Mouse (Mus musculus) cerebellum, adult 9-11 months (tissue): ENCODE results near the gene Vkorc1.
"Not testable (repeated sequence)": the region's sequence is repeated elsewhere in the genome, so short reads cannot be mapped to it uniquely, and the experiment has no call there.

Experiments
- DNase-seq: peaks from one replicate; pipeline ENCODE4 v3.0.0; 2022

Vkorc1 gene

DNA sequence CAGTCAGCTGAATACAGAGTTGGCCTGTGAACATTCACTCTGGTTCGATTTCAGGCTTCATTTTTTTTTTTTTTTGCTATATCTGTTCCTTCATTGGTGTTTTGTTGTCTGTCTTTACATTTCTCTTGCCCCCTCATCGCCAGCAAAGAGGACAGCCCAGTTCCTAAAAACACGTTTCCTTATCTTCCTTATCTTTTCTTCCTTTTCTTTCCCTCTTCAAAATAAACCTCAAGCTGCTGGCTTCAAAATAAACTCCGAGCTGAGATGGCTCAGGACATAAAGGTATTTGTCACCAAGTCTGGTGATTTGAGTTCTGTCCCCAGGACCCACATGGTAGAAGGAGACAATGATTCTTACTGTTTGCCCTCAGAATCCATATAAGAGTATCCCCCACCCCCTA, 17.5 kb upstream of the Vkorc1 start:
- no peak for DNase-seq

DNA sequence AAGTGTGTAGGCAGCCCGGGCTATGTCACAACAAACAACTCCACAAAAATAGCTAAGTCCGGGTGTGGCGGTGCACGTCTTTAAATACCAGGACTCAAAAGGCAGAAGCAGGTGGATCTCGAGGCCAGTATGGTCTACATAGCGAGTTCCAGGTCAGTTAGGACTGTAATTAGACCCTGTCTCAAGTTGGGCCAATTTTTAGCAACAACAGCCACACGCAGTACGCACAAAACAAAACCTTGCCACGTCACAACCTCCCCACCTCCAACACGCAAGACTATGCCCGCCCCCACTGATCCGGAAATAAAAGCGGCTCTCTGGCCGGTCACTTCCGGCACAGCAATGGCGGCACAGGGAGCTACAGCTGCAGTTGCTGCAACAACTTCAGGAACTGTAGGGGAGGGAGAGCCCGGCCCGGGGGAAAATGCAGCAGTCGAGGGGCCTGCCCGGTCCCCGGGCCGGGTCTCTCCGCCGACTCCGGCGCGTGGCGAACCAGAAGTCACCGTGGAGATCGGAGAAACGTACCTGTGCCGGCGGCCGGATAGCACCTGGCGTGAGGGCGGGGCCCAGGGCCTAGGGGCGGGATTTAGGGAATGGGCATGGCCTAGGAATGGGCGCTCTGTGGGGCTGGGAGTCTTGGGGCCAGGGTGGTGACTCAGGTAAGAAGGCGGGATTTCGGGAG, 16.9 kb upstream of the Vkorc1 start, which contains the start of gene Kat8:
Gene Kat8, plus strand, starts transcription at position 327 of the 682 bp plus-strand sequence.
- peak; percentile 90 for DNase-seq

DNA sequence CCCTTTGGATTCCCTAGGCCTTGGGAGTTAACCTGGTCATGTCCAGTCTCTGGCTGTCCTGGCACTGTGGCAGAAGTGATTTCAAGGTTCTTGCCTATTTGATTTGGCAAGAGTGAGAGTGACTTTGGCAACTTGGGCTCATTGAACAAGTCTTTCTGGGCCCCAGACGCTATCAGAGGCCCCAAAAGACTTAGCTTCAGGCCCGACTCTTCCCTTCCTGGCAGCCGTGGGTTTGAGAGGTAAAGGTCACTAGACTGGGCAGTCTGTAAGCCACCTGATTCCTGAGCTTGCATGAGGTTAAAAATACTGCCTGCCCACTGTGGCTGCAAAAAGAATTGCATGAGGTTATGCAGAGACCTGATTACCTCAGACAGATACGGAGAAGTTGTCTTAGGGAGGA, 13.2 kb upstream of the Vkorc1 start:
- DNase-seq, result no peak

DNA sequence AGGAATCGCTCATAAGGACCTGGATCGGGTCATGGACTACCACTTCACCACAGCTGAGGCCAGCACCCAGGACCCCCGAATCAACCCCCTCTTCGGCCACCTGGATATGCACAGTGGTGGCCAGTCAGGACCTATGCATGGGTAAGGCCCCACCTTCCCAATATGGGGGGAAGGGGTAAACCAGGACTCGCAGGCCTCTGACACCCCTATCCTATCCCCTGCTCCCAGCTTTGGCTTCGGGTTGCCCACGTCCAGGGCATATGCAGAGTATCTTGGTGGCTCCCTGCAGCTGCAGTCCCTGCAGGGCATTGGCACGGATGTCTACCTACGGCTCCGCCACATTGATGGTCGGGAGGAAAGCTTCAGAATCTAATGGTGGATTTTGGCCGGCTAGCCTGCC, 12.5 kb upstream of the Vkorc1 start:
- peak; percentile 53 for DNase-seq

DNA sequence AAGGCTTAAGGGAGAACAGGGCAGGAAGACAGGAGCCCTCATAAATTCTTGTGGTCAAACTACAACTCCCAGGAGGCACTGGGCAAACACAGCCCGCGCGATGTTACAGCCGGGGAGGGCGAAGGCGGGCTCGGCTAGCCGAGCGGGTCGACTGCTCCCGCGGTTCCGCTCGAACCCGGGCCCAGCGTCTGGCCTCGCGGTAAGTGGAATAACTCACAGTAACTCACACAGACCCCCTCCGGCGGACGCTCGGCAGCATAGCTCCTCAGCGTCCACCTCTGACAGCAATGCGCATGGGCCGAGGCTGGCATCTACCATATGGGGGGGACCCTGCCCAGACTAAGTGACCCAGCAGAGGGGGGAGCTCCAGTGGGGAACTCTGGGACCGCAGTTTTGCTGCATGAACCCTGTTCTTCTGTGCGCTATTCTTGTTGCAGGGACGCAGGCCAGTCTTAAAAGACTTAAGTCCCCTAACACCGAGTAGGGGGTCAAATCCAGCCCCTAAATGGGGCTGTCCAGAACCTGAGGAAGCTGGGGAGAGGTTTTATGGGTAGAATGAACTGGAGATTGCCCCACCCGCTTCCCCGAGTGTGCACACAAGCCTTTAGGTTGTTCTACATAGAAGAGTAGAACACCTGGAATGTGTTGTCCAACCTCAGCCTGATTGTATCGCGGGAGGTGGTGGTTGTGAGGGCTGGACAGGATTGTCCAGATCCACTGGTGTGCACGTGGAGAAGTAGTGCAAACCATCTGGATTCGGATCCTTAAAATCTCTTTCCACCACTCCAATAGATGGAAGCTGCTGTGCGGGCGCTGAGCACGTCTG, 8.8 kb upstream of the Vkorc1 start, which contains the start of gene Bckdk:
Gene Bckdk, plus strand, starts transcription at position 112 of the 826 bp plus-strand sequence.
- DNase-seq, result peak; percentile 85

DNA sequence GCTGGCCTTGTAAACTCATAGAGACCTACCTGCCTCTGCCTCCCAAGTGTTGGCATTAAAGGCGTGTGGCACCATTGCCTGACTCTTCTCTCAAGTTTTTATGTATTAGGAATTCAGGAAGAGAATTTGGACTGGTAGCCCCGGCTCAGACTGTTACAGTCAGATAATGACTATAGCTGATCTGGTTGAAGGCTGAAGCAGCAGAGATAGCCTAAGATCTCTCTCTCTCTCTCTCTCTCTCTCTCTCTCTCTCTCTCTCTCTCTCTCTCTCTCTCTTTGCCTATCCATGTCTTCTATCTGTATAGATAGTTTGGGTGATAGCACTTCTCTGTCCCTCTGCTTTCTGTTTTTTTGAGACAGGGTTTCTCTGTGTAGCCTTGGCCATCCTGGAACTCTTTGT, 6.4 kb upstream of the Vkorc1 start:
- DNase-seq, result no peak

DNA sequence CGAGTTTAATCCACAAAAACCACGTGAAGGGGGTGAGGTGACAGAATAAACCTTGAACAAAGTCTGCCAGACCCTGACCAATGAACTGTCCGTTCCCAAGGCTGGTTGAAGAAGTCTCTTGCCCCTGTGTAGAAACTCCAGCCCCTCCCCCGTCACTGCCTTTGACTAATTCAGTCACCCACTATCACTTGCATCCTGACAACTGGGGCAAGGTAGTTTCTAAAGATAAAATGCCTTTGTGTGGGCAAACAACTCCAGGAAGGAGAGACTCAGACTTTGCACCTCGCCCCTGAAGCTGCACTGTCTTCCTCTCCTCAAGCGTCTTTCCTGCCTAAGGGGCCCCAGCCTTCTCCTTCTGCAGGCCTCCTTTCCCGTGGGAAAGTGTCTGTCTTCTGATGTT, 4.6 kb upstream of the Vkorc1 start:
- no peak for DNase-seq

DNA sequence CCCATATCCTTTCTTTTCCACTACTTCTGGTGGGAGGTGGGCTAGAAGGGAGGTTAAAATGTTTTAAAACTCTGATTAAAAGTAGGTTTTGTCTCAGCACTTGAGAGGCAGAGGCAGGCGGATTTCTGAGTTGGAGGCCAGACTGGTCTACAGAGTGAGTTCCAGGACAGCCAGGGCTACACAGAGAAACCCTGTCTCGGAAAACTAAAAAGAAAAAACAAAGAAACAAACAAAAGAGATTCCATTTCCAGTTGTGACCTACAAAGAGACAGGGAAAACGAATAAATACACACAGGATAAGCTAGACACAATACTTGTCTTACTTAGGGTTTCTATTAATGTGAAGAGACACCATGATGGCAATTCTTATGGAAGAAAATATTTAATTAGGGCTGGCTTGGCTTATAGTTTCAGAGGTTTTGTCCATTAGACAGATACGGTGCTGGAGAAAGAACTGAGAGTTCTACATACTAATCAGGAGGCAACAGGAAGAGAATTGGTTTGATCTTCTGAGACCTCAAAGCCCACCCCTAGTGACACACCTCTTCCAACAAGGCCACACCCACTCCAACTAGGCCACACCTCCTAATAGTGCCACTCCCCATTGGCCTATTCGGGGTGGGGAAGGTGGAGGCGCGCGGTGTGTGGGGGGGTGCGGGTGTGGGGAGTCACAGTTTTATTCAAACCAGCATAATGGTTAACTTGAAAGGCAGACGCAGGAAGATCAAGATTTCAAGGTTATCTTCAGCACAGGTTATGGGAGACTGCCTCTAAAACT, 3.0 kb upstream of the Vkorc1 start:
- DNase-seq, result no peak

DNA sequence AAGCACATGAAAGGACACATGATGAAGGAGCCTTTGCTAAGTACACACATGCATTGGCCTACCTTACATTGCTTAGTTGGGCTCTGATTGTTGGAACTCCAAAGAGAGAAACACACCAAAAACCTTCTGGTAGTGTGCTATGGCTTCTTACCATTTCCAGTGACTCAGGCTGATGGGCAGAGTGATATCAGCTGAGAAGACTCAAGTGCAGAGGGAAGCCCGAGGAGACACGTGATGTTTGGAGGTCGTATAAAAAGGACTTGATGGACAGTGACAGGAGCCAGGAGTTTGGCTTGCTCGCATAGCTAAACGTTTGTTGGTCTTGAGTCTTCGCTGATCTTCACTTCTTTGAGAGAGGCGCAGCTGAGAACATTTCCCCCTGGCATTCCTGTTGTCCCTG, 2.1 kb upstream of the Vkorc1 start:
- DNase-seq, result no peak

DNA sequence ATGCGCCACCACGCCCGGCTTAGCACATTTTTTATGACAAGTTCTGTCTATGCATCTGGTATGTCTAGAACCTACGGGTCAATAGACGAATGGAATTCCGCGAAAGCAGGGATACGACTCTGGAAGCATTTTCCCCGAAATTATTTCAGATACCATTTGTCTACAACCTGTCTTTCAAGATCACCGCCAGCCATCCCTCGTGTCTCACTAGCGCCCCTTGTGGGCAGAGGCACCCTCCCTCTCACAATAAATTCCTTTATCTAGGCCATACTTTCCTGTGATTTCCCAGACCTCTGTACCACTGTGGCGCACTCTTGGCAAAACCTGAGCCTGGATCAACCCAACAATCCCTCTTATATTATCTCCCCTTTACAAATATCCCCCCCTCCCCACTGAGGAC, 967 bp upstream of the Vkorc1 start:
- peak; percentile 77 for DNase-seq

DNA sequence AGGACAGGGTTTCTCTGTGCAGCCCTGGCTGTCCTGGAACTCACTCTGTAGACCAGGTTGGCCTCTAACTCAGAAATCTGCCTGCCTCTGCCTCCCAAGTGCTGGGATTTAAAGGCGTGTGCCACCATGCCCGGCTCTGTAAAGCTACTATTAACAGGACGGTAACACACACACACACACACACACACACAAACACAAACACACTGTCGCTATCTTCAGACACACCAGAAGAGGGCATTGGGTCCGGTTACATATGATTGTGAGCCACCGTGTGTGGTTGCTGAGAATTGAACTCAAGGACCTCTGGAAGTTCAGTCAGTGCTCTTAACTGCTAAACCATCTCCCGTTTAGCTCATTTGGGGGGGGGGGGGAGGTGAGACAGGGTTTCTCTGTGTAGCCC, 474 bp upstream of the Vkorc1 start:
- DNase-seq, result not testable (repeated sequence)

DNA sequence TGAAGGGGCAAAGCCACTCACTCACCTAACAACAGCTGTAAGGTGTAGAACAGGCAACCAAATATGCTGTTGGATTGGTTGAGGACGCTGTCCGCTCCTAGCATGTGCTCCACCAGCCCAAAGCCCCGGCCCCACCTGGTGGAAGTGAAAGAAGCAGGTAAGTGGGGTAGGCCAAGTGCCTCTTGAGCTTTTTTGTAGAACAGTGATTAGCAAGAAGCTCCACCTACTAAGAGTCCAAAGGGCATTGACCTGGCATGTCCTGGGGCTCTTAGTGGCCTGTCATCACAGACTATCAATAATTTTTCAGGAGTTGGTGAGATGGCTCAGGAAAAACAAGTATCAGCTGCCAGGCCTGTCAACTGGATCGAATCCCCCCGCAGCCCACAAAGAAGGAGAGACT, 937 bp downstream of the Vkorc1 start:
- peak; percentile 56 for DNase-seq

DNA sequence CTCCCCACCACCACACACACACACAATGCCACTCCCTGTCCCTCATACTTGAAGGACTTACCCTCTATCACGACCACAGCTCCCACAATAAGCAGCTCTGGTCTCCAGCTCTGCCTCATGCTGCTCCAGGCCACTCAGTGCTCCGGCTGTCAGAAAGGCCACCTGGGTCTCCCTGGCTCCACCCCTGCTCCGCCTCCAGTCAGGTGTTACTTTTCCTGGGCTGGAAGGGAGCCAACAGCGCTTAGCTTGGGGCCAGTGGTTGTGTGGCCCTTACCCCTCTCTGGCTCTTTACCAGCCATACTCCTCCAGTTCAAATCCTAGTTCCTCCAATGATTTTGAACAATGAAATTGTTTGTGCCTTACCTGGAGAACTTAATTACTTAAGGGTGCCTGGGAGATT, 4.6 kb downstream of the Vkorc1 start, which contains the start of gene Prss53:
Gene Prss53, minus strand, starts transcription at position 173 of the 400 bp plus-strand sequence.
- no peak for DNase-seq

DNA sequence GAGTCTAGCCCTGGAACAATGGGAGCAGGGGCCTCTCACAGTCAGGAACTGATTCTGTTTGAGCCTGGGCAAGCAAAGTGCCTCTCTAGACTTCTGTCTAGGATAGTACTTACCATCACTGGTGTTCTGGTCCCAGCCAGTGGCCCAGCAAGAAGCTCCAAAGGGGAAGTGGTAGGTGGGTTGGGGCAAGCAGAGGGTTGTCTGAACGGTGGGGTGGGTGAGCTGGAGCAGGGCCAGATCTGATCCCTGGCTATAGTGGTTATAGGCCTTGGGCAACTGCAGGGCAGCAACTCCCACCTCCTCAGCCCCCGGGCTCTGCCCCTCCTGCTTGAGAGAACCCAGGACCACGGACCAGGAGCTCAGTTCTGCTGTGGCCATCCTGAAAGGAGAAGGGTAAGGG, 6.6 kb downstream of the Vkorc1 start:
- no peak for DNase-seq

DNA sequence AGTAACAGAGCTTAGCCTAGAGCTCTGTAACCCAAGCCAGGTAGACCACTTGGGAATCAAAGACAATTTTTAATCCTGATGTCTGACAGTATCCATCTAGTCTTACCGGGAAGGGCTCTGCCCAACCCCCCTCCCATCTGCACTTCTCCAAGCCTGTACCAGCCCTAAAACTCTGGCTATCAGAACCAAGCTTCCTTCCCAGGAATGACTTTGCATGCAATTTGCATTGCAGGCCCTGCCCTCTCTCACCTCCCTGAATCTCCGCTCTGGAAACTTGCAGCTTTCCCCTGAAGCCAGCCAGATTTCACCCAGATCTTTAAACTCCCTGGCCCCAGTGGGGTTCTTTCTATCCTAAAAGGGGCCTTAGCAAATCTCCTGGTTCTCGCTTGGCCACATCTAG, 7.6 kb downstream of the Vkorc1 start:
- no peak for DNase-seq

DNA sequence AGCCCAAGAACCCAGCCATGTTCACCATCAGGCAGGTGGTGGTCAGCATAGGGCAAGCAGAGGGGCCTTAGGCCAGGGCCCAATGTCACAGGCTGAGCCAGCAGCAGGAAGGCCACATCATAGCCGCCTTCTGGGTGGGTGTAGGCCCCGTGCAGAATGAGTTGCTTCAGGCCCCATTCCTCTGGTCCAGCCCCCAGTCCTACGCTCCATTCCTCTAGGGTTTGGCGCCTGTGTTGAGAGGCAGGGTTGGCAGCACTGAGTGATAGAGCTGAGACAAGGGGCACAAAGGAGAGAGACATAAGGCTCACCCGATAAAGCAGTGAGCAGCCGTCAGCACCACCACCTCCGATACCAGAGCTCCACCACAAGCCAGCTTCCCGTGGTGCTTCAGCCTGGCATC, 8.2 kb downstream of the Vkorc1 start:
- no peak for DNase-seq

DNA sequence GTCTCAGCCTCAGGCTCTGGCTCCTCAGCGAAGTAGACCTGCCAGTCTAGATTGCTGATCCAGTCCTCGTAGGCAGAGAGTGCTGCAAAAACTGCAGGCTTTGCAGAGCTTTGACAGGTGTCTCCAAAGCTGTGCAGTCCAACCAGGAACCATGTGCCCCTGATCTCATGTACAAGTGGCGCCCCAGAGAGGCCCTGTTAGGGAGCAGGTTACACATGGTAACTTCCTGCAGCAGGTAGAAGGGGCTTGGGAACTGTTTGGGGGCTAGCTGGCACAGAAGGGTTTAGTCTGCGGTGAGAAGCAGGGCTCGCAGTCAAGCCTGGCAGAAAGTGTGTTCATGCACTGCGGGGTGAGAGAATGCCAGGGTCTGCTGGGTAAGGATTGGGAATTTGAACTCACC, 8.9 kb downstream of the Vkorc1 start:
- DNase-seq, result no peak

DNA sequence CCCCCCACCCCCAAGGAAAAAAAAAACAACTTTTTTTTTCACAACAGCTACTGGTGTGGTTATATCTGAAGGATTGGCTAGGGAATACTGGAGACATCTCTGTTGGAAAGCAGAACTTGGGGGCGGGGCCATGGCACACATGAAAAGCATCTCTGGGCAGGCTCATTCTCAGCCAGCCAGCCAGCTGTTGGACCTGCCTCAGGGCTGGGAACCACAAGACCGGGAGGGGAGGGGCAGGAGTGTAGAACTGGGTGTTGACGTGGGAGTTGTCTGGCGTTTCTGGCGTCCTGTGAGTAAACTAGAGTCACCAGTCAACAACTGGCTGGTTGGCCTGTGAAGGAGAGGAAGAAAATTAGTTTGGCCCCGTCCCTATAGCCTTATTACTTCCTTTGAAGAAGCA, 9.5 kb downstream of the Vkorc1 start:
- DNase-seq, result no peak

DNA sequence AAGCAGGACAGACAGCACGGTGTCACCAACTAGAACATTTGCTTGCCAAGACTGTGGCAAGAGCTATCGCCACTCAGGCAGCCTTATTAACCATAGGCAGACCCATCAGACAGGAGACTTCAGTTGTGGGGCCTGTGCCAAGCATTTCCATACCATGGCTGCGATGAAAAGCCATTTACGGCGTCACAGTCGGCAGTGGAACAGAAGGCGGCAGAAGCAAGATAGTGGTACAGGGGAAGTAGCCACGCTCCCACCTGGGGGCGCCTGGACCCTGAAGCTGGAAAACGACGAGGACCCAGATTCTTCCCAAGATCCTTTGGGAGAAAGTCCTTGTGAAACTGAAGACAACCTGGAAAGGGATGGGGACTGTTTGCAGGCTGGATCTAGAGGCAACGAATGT, 15.0 kb downstream of the Vkorc1 start:
- peak; percentile 22 for DNase-seq

DNA sequence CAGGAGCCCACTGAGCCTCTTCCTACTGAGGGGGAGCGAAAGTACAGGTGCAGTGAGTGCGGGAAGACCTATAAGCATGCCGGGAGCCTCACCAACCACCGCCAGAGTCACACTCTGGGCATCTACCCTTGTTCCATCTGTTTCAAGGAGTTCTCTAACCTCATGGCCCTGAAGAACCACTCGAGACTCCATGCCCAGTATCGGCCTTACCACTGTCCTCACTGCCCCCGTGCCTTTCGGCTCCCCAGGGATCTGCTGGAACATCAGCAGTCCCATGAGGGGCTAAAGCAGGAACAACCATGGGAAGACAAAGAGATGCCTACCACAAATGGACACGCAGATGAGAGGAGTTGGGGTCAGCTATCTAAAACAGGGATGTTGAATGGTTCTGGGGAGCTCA, 16.1 kb downstream of the Vkorc1 start:
- peak; percentile 28 for DNase-seq

DNA sequence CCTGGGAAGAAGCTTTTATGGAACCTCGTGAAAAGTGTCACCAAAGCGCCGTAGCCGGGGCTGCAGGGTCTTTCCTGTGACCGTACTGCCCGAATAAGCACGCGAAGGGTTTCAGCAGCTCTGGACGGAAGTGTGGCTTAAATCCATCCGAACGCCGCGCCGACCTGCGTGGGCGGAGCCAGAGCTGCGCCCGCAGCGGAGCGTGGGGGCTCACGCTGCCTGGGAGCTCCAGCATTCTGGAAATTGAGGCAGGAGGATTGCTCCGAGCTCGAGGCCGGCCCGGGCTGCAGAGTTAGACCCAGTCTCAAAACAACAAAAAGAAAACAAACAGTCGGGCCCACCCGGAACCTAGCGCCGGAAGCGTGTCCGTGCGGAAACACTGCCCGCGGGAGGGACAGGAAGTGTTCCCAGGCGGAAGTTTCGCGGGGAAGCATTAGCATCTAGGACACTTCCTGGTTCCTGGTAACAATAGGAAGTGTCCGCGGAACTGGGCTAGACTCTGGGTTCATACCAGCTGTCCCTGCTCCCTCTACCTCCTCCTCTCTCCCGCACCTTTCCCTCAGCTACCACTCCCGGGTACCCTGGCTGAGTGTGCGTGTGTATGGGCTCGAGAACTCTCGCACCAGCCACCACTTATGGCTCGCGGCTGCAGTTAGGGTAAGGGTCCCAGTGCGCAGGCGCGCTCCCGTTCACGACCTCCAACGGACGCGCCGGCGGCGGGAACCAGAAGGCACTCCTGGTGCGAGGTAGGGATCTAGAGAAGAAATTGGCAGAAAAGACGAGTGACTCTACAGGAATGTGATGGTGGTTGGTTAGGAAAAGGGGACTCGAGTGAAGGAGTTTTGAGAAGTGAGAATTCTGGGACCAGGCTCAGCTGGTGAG, 18.7 kb downstream of the Vkorc1 start, which contains the start of gene Zfp668:
Gene Zfp668, minus strand, starts transcription at position 362 of the 882 bp plus-strand sequence.
- peak; percentile 89 for DNase-seq

DNA sequence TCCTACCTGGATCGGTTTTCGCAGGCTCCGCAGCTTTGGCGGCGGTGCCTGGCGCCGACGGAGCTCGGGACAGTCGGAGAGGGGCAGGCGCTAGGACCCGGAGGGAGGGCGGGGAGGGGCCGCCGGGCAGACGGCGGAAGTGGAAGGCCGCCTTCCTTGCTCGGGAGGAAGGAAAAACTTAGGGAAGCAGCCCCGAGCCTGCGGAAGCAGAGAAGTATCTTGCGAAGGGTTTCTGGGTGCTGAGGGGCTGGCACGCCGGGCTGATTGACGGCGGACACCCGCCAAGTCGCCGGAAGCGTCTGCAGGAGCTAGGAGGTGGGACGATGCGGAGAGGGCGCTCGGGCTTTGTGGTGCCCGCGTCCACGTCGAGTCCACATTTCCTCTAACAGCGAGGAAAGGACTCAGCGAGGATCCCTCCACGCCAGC, 19.4 kb downstream of the Vkorc1 start, which contains the start of gene Zfp646:
Gene Zfp646, plus strand, starts transcription at position 181 of the 426 bp plus-strand sequence.
- DNase-seq, result no peak
